Mouse (Mus musculus) gastrocnemius, postnatal 4 days (tissue): ENCODE measurements at regions not wholly inside any gene's neighbourhood (a gene's known extent, or its start where the extent isn't known, plus 50 kb on each side); places are given as distances from the start of the nearest gene placed in this dataset.
"Not testable (repeated sequence)": the region's sequence is repeated elsewhere in the genome, so short reads cannot be mapped to it uniquely, and the experiment has no call there.

Experiments used
- DNase-seq, 2 experiments: peaks; one replicate each; pipeline ENCODE4 v3.0.0; 2021 to 2022; ENCODE audit warnings: low spot score in 2 of 2, mixed read lengths in 2 of 2

GRCm38 (mm10) chr10:26139100-26140093 lies 60.5 kb upstream of the Tmem200a start:
- DNase-seq: peak in 1 of 2 experiments; percentile 37

DNA sequence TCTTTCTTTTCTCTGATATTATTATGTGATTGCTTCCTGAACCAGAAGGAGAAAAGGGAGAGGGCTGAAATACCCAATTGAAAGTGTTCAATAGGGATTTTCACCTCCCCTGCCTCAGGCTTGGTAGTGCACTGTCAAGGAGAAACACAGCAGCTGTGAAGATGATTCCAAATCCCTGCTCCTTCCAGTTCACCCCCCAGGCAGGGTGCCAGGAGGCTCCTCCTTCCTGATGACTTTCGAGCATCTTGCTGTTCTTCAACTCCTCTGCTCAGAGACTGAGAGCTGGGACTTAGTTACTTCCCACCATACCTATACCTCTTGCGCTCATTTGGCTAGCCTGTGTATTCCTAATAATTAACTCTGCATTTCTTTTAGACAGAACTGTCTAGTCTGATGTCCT lies 73.7 kb upstream of the Tmem200a start:
- peak in 1 of 2 experiments; percentile 10 for DNase-seq

- no peak for DNase-seq
Observed at GRCm38 (mm10) chr10:26158786-26159185, 70.7 kb upstream of the Samd3 start.

- DNase-seq: not testable (repeated sequence)
Observed at GRCm38 (mm10) chr10:26161139-26161538, 68.4 kb upstream of the Samd3 start.

GRCm38 (mm10) chr10:26164531-26164930 lies 65.0 kb upstream of the Samd3 start:
- DNase-seq: no peak

DNA sequence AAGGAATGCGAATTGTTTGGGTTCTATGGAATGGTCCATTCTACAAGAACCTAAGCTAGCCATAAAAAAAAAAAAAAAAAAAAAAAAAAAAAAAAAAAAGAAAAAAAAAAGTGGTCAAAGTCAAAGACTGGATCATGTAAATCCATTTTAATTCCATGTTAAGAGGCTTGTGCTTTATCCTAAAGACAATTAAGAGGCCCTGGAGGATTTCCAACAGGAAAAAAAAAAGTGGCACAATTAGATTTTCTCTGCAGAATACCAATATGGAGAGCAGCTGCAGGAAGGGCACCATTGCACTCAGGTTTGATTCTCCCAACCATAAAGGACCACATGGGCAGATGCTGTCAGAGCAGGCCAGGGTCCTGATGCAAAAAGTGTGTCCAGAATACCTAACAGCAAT lies 51.9 kb upstream of the Samd3 start:
- DNase-seq: no peak

GRCm38 (mm10) chr10:26178356-26178755 lies 51.2 kb upstream of the Samd3 start:
- no peak for DNase-seq
